9 mouse cellular contexts compared by ENCODE assay signal in genomic region chr7:130545893-130546292, GRCm38 (mm10). TPM values are rescaled to one million over a fixed set of nuclear protein-coding genes. Genes with fewer than 3 reads are reported as not detected.
DNase-seq lines count a peak whose midpoint lies in the region; ATAC-seq and TF ChIP-seq lines count a peak whose summit lies in the region.
"Had no signal": no experiment of that assay in that cellular context is flagged by ENCODE, and none has a peak within 500 bp of the region (broad histone marks: within the 10 kb centered on the region; RNA-seq: fewer than 3 reads in every experiment).

No protein-coding gene starts in this region.

- H3K36me3 ChIP-seq in embryonic facial prominence, embryonic 12.5 days, result peaks cover 43% of the 10 kb centered on the region
- H3K36me3 ChIP-seq in intestine, embryonic 16.5 days (ENCODE audit: control insufficient read depth, insufficient read depth, low read length), result peaks cover 11% of the 10 kb centered on the region
- H3K36me3 ChIP-seq in neural tube, embryonic 13.5 days, result peaks cover 39% of the 10 kb centered on the region

- peak overlapping the region; percentile 90 for H3K9ac ChIP-seq in embryonic facial prominence, embryonic 12.5 days
- peak overlapping the region; percentile 98 for H3K9ac ChIP-seq in intestine, embryonic 16.5 days (ENCODE audit: low read depth, low read length)
- peak overlapping the region; percentile 90 for H3K9ac ChIP-seq in neural tube, embryonic 13.5 days

- peak overlapping the region; percentile 84 for H3K4me2 ChIP-seq in embryonic facial prominence, embryonic 12.5 days (replicated peaks)
- peak overlapping the region; percentile 79 for H3K4me2 ChIP-seq in intestine, embryonic 16.5 days (ENCODE audit: low read depth, low read length)
- peak overlapping the region; percentile 75 for H3K4me2 ChIP-seq in neural tube, embryonic 13.5 days

- H3K27me3 ChIP-seq in embryonic facial prominence, embryonic 12.5 days, result no peaks in the 10 kb centered on the region
- no peaks in the 10 kb centered on the region for H3K27me3 ChIP-seq in intestine, embryonic 16.5 days (replicated peaks; ENCODE audit: control insufficient read depth, insufficient read depth, low read length)
- no peaks in the 10 kb centered on the region for H3K27me3 ChIP-seq in neural tube, embryonic 13.5 days

- H3K27ac ChIP-seq in left cerebral cortex, adult 2 months, result no peak overlapping the region; the same call in 1 of the 2 replicates
- 0 out of 2 replicates have a peak overlapping the region, but pooled peaks have one; percentile 100 for H3K27ac ChIP-seq in embryonic facial prominence, embryonic 12.5 days
- H3K27ac ChIP-seq in intestine, embryonic 16.5 days (ENCODE audit: low read length), result peak overlapping the region; percentile 100
- H3K27ac ChIP-seq in neural tube, embryonic 13.5 days (replicated peaks), result peak overlapping the region; percentile 97

- WGBS in embryonic facial prominence, embryonic 12.5 days, result 47% methylated on average over 3 of the region's 3 CpGs
- WGBS in intestine, embryonic 16.5 days, result 32% methylated on average over 3 of the region's 3 CpGs
- WGBS in neural tube, embryonic 13.5 days, result 56% methylated on average over 3 of the region's 3 CpGs

- no peak for ATAC-seq in embryonic facial prominence, embryonic 12.5 days (ENCODE audit: insufficient number of reproducible peaks, insufficient read depth, low FRiP score, low TSS enrichment)
- ATAC-seq in intestine, embryonic 16.5 days, result no peak
- no peak for ATAC-seq in neural tube, embryonic 13.5 days (ENCODE audit: low read depth)

- no peak for DNase-seq in left cerebral cortex, adult 2 months (ENCODE audit: extremely low spot score in 1 of 2, low spot score in 2 of 2)
- DNase-seq in left cerebral cortex, adult 11 months (ENCODE audit: low spot score), result no peak
- DNase-seq in urinary bladder, postnatal 36 days (ENCODE audit: low spot score in 2 of 2), result no peak
- no peak for DNase-seq in embryo, embryonic 11 days
- DNase-seq in lung, postnatal 10 days, result no peak
- DNase-seq: right cerebral cortex, adult 18-20 months had no signal

- H3K4me1 ChIP-seq in embryonic facial prominence, embryonic 12.5 days, result peaks cover 19% of the 10 kb centered on the region
- H3K4me1 ChIP-seq in intestine, embryonic 16.5 days (ENCODE audit: control insufficient read depth, insufficient read depth, low read length), result peaks cover 8% of the 10 kb centered on the region
- H3K4me1 ChIP-seq in neural tube, embryonic 13.5 days (replicated peaks), result peaks cover 16% of the 10 kb centered on the region

- intact Hi-C loops in left cerebral cortex, adult 2 months (cut with DNase I), result loop anchor here (2.0 to 5.0 kb wide), 6 partner anchors 27 to 216 kb away; no protein-coding TSS in a partner anchor

- peak overlapping the region; percentile 85 for H3K4me3 ChIP-seq in left cerebral cortex, adult 2 months
- H3K4me3 ChIP-seq in embryonic facial prominence, embryonic 12.5 days, result peak overlapping the region; percentile 78
- peak overlapping the region; percentile 89 for H3K4me3 ChIP-seq in intestine, embryonic 16.5 days (ENCODE audit: low read length)
- H3K4me3 ChIP-seq in neural tube, embryonic 13.5 days, result peak overlapping the region; percentile 87

- H3K9me3 ChIP-seq in embryonic facial prominence, embryonic 12.5 days, result no peaks in the 10 kb centered on the region
- no peaks in the 10 kb centered on the region for H3K9me3 ChIP-seq in intestine, embryonic 16.5 days (ENCODE audit: control insufficient read depth, low read length)
- H3K9me3 ChIP-seq in neural tube, embryonic 13.5 days, result no peaks in the 10 kb centered on the region

- TF ChIP-seq CTCF in left cerebral cortex, adult 2 months (IDR thresholded peaks at IDR 0.05), result no peak

RNA-seq across cellular contexts. Expression of gene Ate1, which starts 25.7 kb away (rescaled TPM):
- 10 to 100 TPM; 63.8 to 64.7 TPM for total RNA-seq in left cerebral cortex, adult 2 months (2021)
- polyA plus RNA-seq in embryonic facial prominence, embryonic 12.5 days (2016; fragmentation: Nextera tagmentation; extraction: Ambion mirVana), result 47.9 and 50.4 TPM in 2 replicates
- polyA plus RNA-seq in intestine, embryonic 16.5 days (2015; fragmentation: Nextera tagmentation; extraction: Ambion mirVana), result 45.2 and 46.1 TPM in 2 replicates
- 90.9 and 99.1 TPM in 2 replicates for polyA plus RNA-seq in neural tube, embryonic 13.5 days (2015; fragmentation: Nextera tagmentation; extraction: Ambion mirVana)

RNA-seq across cellular contexts. Expression of gene Nsmce4a, which starts 27.0 kb away (rescaled TPM):
- 10 to 100 TPM; 33.6 to 40.3 TPM for total RNA-seq in left cerebral cortex, adult 2 months (2021)
- polyA plus RNA-seq in embryonic facial prominence, embryonic 12.5 days (2016; fragmentation: Nextera tagmentation; extraction: Ambion mirVana), result 189 and 194 TPM in 2 replicates
- 86.1 and 108 TPM in 2 replicates for polyA plus RNA-seq in intestine, embryonic 16.5 days (2015; fragmentation: Nextera tagmentation; extraction: Ambion mirVana)
- 104 and 107 TPM in 2 replicates for polyA plus RNA-seq in neural tube, embryonic 13.5 days (2015; fragmentation: Nextera tagmentation; extraction: Ambion mirVana)

RNA-seq across cellular contexts. Expression of gene Tacc2, which starts 31.3 kb away (rescaled TPM):
- 10 to 100 TPM; 65.9 to 67.6 TPM for total RNA-seq in left cerebral cortex, adult 2 months (2021)
- 53.2 and 53.3 TPM in 2 replicates for polyA plus RNA-seq in embryonic facial prominence, embryonic 12.5 days (2016; fragmentation: Nextera tagmentation; extraction: Ambion mirVana)
- polyA plus RNA-seq in intestine, embryonic 16.5 days (2015; fragmentation: Nextera tagmentation; extraction: Ambion mirVana), result 27.4 and 30.0 TPM in 2 replicates
- polyA plus RNA-seq in neural tube, embryonic 13.5 days (2015; fragmentation: Nextera tagmentation; extraction: Ambion mirVana), result 76.7 and 77.9 TPM in 2 replicates
